Mouse (Mus musculus): ENCODE data around the gene Serpina3m.
"Not testable (repeated sequence)": the region's sequence is repeated elsewhere in the genome, so short reads cannot be mapped to it uniquely, and the experiment has no call there.

The Serpina3m gene

GRCm38 (mm10) chr12:104338226-104338625, at the start of gene Serpina3m, which contains the start of gene Serpina3k:
Gene Serpina3m (plus strand): TSS chr12:104338486.
Gene Serpina3k (plus strand): TSS chr12:104338486.
- not testable (repeated sequence) for DNase-seq (ENCODE audit: low spot score)

- no peak for DNase-seq (ENCODE audit: low spot score)
These were observed 48.4 kb upstream of the Serpina3m start for GRCm38 (mm10) chr12:104289872-104290271.

- no peak for DNase-seq (ENCODE audit: low spot score)
These were observed 44.3 kb upstream of the Serpina3m start for GRCm38 (mm10) chr12:104293963-104294362.

DNA sequence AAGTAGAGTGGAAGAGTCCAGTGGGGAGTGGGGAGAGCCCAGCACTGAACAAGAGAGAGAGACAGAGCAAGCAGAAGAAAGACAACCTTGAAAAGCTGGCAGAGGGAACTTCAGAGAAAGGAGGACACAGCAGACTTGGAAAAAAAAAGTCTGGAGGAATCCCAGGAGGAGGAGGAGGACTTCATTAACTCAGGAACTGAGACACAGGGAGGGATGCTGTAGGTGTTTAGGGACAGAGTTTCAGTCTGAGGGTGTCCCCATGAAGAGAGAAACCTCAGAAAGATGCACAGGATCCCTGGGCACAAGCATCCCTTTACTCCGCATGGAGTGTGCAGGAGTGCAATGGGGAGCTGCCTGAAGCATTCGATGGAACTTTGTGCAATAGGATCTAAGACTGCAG, 40.2 kb upstream of the Serpina3m start:
- no peak for DNase-seq (ENCODE audit: low spot score)

DNA sequence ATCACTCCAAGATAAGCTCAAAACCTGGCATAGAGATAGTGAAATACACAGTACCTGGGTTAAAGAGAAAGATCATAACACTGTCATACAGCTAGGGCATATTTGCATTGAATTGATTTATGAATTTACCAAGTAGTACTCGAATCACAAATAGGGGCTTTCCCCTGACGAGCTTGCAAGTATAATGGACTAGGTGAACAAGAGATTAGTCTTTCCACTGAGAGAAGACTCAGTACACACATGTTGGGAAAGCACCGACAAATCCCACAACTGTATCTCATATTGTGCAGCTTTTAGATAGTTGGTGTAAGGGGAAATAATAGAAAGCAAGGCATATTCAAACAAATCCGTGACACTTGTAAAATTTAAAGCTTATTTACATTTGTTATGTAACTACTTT, 32.3 kb upstream of the Serpina3m start:
- no peak for DNase-seq (ENCODE audit: low spot score)

- no peak for DNase-seq (ENCODE audit: low spot score)
These were observed 24.0 kb upstream of the Serpina3m start, which contains the start of gene Serpina3j for GRCm38 (mm10) chr12:104314253-104314652. Gene Serpina3j (plus strand): TSS chr12:104314553.

DNA sequence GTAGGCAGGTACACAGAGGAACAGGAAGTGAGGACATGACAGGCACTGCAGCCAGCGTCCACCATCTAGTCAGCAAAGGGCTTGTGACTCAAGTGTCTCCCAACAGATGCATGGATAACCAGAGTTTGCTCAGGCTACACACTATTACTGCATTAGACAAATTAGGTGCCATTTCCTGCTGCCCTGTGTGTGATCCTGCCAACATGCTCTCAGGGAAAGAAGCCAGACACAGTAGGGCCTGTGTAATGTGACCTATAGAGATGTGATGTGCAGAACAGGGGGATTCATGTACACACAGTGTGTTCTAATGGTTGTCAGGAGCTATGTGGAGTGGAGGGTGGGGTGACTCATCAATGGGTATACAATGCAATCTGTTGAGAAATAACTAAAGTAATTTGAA, 15.8 kb upstream of the Serpina3m start:
- DNase-seq (ENCODE audit: low spot score) = no peak

DNA sequence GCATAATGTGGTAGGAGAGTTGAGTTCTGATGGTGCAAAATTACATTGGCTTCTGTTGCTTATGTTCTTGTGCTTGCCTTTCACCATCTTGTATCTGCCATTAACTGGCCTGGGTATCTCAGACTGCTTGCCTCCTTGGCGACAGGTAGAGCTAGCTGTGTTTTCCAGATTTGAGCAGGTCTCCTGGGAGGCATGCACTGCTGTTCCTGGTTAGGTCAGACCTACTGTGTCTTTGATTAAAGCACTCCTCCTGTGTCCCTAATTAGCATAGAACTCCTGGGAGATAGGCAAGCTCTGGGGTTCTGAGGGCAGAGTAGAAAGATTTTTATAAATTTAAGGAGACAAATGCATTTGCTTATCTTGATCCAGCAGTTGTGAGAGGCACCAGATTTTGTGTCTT, 6.6 kb upstream of the Serpina3m start:
- no peak for DNase-seq (ENCODE audit: low spot score)

GRCm38 (mm10) chr12:104336873-104337272, 1.4 kb upstream of the Serpina3m start:
- DNase-seq (ENCODE audit: low spot score) = not testable (repeated sequence)

DNA sequence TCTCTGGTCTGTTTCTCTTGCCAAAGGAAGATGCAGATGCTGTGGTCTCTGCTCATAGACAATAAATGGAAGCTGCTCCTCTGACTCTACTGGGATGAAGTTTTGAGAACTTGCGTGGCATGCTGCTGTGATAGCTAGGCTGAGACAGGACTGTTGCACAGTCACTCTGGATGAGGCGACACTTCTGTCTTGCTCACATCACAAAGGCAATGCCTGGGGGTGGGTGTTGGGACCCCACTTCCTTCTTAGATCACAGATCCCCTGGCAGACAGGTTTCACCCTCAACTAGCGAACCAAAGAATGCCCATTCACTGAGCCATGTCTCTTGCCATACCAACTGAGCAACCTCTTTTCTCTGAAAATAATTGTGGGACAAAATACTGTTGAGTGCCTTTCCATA, 419 bp downstream of the Serpina3m start:
- no peak for DNase-seq (ENCODE audit: low spot score)

DNA sequence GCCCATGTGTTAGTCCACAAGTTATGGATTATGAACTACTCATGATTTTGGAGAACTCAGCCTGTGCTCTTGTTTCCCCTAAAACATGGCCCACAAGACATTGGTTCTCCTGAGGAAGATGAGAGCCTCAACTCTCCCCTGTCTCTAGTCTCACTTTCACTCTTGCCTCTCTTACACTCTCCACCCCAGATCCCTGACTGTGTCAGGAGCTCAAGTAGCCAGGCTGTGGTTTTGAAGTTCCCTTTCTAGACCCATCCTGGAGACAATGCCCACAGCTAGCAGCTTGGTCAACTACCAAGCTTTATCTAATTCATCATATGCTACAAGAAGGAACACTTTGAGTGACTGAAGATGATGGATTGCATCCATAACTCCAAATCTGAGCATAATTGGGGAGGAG, 4.2 kb downstream of the Serpina3m start:
- DNase-seq (ENCODE audit: low spot score) = not testable (repeated sequence)

DNA sequence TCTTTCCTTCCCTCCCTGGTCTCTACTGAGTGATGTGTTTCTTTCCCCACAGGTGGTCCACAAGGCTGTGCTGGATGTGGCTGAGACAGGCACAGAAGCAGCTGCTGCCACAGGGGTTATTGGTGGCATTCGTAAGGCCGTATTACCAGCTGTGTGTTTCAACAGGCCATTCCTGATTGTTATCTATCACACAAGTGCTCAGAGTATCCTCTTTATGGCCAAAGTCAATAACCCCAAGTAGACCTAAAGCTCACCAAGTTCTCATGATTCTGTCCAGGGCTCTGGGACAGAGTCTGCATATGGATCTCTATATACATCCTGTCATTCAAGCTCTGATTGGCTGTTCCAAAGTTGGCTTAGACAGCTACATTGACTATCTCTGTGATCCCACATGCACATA, 6.9 kb downstream of the Serpina3m start:
- DNase-seq (ENCODE audit: low spot score) = no peak

GRCm38 (mm10) chr12:104345707-104346106, 7.4 kb downstream of the Serpina3m start:
- no peak for DNase-seq (ENCODE audit: low spot score)

DNA sequence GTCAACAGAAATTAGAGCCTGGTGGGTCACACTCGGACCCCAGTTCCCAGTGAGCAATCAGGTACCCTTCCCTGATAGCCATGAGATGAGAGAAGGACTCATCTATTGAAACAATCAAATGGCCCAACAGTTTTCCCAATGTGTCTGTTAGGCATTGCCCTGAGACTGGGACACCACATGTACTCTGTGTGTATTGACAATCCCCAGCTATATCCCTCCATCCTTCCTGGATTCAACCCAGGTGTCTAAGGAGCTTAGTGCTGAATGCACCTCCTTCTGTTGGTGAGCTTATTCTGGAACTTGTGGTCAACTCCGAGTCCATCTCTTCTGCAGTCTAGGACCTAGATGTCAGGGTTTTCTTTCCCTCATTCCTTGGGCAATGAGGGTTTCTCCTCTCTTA, 8.8 kb downstream of the Serpina3m start:
- DNase-seq (ENCODE audit: low spot score) = no peak

DNA sequence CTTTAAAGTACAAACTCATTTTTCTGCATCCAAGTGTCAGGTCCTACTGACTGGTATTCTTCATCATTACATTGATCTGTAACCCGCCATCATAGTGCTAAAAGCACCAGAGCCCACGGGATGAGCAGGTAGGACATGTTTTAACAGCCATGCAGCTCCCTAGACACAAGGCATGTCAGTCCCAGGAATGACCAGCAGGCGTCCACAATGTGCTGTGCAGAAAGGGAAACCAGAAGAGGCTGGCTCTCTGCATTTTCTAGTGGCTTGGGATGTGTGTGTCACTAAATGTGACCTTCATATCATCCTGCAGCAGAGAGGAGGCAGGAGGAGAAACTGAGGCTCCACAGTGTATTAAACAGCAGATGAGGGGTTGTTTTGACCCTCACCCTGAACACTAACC, 13.5 kb downstream of the Serpina3m start:
- not testable (repeated sequence) for DNase-seq (ENCODE audit: low spot score)

DNA sequence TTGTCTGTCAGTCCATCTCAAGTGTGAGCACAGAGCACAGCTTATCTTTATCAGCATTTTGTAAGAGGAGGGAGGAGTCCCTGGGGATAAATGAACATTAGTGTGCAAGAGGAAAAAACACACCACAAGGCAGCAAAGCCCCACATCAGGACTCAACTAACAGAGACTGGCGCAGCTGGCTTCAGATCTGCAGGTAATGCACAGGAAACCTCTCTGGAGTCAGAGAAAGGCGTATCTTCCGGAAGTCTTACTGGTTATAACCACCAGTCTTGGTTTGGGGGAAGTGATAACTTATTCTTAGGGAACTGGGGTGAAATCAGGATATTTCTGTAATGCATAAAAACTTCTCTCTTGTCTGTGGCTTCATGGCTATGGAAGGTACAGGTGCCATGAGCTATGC, 17.7 kb downstream of the Serpina3m start:
- DNase-seq (ENCODE audit: low spot score) = no peak

DNA sequence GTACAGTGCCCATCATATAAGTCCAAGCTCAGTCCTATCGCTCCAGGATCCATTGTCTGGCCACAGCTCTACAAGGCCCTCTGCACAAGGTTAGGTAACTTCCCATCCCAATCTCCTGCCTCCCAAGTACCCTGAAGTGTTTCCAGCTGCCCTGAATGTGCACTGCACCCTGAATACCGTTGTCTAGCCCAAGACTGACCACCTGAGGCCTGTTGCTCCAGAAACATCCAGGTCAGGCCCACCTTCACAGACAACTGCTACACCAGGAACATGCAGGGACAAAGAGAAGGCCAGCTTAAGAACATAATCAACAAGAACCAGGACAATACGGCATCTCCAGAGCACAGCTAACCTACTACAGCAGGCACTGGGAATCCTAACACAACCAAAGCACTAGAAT, 31.7 kb downstream of the Serpina3m start:
- DNase-seq (ENCODE audit: low spot score) = no peak

DNA sequence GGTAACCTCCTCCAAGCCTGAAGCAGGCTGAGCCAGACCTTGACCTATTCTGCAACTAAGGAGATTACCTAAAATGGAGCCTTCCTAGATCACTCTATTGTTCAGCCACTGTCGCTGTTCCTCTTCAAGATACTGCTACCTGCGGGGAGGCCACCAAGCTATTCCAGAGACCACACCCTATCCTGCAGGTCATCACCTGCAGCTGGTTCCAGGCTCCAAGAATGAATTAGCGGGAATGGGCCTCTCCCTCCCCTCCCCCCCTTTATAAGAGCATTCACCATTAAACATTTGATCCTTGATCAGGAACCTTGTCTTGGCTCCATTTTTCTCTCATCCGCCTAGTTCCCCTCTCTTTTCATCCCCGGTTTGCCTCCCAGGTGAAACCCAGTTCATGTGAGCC, 38.9 kb downstream of the Serpina3m start:
- DNase-seq (ENCODE audit: low spot score) = not testable (repeated sequence)

DNA sequence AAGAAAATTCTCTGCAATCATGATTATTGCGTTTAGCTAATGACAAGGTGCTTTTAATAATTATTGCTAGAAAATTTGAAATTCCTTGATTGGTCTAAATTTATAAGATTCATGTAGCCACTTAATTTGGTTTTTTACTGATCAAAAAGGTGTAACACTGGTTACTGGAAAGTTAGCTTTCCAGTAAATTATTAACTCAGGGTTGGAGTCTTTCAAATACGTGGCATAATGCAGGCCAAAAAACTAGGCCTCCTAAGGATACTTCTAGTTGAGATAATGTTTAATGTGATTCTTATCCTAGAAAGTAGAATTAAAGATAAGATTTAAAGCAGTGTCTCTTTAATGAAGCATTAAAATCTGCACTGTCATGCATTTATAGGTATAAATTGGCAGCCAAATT, 40.1 kb downstream of the Serpina3m start:
- DNase-seq (ENCODE audit: low spot score) = not testable (repeated sequence)

GRCm38 (mm10) chr12:104378815-104379214, 40.5 kb downstream of the Serpina3m start:
- not testable (repeated sequence) for DNase-seq (ENCODE audit: low spot score)

- DNase-seq (ENCODE audit: low spot score) = no peak
These were observed 41.6 kb downstream of the Serpina3m start for GRCm38 (mm10) chr12:104379856-104380255.

- DNase-seq (ENCODE audit: low spot score) = not testable (repeated sequence)
These were observed 42.9 kb downstream of the Serpina3m start for GRCm38 (mm10) chr12:104381071-104381604.

DNA sequence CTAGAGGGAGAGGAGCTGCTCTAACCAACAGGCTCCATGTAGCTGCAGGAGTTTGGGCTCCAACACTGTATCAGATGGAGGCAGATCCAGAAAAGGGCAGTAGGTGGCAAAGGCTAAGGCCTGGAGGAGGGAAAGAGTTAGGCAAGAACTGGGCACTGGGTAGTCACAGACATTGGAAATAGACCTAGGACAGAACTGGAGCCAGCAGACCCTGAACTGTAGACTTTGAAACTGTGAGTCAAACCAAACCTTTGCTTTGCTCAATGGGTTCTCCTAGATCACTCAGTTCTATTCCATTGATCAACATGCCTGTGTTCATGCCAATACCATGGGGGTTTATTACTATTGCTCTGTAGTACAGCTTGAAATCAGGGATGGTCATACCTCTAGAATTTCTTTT, 47.7 kb downstream of the Serpina3m start:
- not testable (repeated sequence) for DNase-seq (ENCODE audit: low spot score)

GRCm38 (mm10) chr12:104386878-104387277, 48.6 kb downstream of the Serpina3m start:
- DNase-seq (ENCODE audit: low spot score) = not testable (repeated sequence)

Measured in spleen, adult 12 weeks (tissue).